Mouse (Mus musculus) layer of hippocampus, adult 2 months (tissue): Measurements from ENCODE around the gene Akap5. TPM values are rescaled to one million over a fixed set of nuclear protein-coding genes. Genes with fewer than 3 reads are reported as not detected.

Experiments
- DNase-seq, 2 experiments: peaks; one replicate each; pipeline ENCODE4 v3.0.0; 2022; ENCODE audit warnings: low spot score in 2 of 2
- H3K27ac ChIP-seq: fragments of 200-600 bp; 2 replicates; pipeline ENCODE4 v1.8.1; 2022
- H3K4me3 ChIP-seq: fragments of 200-600 bp; 2 replicates; pipeline ENCODE4 v1.8.1; 2022; ENCODE audit warnings: mild to moderate bottlenecking
- CTCF ChIP-seq: fragments of 200-600 bp; conservative IDR thresholded peaks from 2 replicates; pipeline ENCODE4 v1.8.1; 2022; ENCODE audit warnings: antibody characterized with exemption, mild to moderate bottlenecking, moderate library complexity
- total RNA-seq, 2 experiments: library from RNA; stranded (reverse); gene quantifications; 2 replicates each; pipeline ENCODE4 v1.2.3; 2021

Gene Akap5
- total RNA-seq, 2 experiments from 2014 or later: 61.5 to 63.0 TPM

DNA sequence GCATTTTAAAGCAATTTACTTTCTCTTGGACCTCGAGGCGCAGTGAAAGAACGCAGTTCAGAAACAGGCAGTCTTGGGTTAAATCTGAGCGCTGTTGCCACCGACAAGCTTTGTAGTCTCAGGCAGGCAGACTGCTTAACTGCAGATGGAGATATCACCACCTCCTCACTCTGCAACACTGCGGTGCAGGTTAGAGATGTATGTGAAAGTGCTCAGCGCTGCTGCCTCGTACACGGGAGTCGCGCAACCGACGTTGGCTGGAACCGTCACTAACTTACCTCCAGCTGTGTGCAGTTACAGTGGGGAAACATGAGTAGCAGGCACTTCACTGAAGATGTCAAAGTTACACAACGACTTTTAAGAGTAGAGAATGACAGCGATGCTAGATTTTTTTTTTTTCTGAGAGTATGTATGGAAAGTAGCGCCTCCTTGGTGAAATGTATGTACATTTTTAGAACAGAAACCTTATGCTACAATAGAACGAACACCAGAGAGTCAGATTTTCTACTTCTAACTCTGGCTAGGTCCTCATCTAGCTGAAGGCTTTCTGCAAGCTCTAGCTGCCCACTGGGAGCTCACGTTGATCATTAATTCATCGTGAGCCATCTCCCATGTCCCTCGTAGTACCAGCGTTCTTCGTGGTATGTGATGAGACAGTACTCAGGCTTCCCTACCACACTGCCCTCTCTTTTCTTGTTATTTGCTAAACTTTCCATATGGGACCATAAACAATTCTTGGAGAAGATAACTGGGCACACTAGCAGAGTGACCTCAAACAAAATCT lies 1.9 kb downstream of the Akap5 start:
- TF ChIP-seq CTCF: no peak
- DNase-seq: no peak
- H3K27ac ChIP-seq: peak overlapping the region; percentile 92
- H3K4me3 ChIP-seq: peak overlapping the region; percentile 76

GRCm38 (mm10) chr12:76328567-76329354 lies 4.1 kb downstream of the Akap5 start:
- Histone ChIP-seq H3K27ac (no peak overlapping the region), H3K4me3 (no peak overlapping the region)
- DNase-seq: no peak
- no peak for TF ChIP-seq CTCF

- Histone ChIP-seq H3K4me3 (no peak overlapping the region), H3K27ac (no peak overlapping the region)
- TF ChIP-seq CTCF: no peak
- no peak for DNase-seq
Measured at GRCm38 (mm10) chr12:76333688-76334087, 9.0 kb downstream of the Akap5 start.

DNA sequence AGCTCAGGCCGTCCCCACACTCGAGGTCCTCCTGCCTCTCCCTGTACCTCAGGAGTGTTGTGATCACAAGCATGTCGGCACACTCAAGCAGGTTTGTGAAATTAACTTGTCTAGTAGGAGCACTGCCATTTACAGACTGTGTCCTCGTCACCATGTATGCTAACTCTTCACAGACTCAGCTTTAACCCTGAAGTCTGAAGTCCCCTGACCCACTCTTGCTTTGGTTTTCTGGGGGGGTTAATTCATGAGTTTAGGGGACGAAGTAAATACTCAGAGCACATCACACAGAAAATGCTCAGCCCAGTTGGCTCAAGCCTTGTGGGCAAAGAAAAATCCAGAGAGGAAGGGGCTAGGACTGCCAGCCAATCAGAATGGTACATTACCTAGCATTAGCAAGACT lies 10.9 kb downstream of the Akap5 start:
- Histone ChIP-seq H3K4me3 (no peak overlapping the region), H3K27ac (no peak overlapping the region)
- DNase-seq: no peak
- no peak for TF ChIP-seq CTCF

DNA sequence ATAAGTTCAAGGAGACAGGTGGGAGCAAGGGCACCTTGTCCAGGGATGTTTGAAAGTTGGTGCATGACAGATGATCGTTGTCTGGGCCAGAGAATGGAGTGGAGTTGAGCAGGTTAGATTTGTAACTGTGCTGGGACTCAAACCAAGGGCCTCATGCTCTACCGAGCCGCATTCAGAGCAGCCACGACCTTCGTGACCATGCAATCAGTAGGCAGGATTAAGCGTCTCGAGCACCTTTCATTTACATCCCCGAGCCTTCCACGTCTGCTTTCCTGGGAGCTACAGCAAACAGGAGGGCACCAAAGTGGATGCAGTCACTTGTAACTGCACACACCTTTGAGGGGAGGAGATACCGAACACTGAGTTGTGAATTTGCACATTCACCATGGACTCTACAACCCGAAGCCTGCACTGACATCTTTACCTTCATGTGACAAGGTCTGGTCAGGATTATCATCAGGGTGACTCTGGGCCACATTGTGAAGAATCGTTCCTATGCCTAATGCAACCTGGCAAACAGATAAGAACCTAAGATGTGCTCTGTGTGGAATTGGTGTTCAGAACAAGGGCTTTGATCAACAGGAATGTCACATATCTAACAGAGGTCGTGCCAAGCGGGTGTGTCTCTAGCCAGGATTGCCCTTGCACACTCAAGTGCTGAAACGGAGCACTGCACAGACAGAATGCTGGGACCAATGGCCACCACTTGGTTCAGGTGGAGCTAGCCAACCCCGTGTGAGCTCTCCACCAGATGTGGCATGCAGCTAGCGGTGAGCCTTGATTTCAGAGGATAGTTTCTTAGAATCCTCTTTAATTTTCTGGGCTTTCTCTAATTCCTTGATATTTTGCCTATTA lies 11.6 kb downstream of the Akap5 start:
- no peak for TF ChIP-seq CTCF
- no peak overlapping the region for H3K27ac ChIP-seq
- no peak overlapping the region for H3K4me3 ChIP-seq
- DNase-seq: no peak

DNA sequence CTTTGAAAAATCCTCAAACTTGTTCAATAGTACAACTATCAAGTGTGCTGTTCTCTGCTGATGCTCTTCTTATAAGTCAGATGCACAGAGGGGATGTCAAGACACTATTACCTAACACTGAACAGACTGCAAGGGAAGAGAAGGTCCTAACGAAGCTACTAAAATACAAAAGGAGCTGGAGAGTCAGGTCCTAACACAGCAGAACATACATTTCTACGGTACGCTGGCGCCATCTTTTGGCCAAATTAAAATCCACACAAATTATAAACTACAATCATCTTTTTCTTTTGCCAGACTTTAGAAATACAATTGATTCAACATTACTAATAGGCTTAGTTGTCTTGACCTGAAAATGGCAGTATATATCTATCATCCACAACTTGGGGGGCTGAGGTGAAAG lies 16.4 kb downstream of the Akap5 start:
- Histone ChIP-seq H3K27ac (no peak overlapping the region), H3K4me3 (no peak overlapping the region)
- DNase-seq: peak; percentile 55 to 80
- TF ChIP-seq CTCF: peak; percentile 91

GRCm38 (mm10) chr12:76345759-76346455 lies 21.2 kb downstream of the Akap5 start:
- no peak overlapping the region for H3K4me3 ChIP-seq
- TF ChIP-seq CTCF: peak; percentile 45
- no peak overlapping the region for H3K27ac ChIP-seq
- DNase-seq: no peak

DNA sequence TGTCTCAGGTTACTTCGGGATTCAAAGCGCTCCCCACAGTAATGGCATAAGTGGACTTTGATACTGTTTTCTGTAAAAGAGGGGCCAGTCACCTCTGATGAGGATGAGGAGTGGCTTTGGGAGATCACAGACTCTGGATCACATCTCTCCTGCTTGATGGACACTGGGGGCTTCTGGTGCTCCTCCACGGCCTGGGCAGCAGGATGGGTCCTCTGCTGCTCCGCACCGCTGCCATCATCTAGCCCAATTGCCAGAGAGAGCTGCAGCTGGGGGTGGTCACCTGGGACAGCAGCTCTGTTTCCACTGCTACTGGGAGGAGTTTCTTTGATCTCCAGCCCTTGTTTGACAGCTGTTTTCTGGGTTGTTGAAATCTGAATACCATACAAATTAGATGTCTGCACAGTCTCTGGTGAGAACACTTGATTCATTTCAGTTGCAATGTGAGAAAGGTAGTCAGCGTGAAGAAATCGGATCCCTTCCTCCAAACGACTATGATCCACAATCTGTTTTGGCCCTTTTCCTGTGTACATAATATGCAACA lies 25.1 kb downstream of the Akap5 start:
- no peak for TF ChIP-seq CTCF
- Histone ChIP-seq H3K4me3 (no peak overlapping the region), H3K27ac (no peak overlapping the region)
- no peak for DNase-seq

DNA sequence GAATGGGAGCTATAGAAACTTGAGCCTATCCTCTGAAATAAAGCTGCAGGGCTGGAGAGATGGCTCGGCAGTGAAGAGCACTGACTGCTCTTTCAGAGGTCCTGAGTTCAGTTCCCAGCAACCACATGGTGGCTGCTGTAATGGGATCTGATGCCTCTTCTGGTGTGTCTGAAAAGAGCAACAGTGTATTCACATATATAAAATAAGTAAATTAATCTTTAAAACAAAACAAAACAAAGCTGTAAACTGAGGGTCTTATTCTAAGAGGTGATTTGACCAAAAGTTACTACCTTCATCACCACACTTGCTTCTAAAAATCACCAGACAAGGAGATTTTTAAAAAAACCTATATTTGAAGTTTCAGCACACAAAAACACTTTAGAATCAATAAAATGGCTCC lies 36.2 kb downstream of the Akap5 start:
- no peak for TF ChIP-seq CTCF
- DNase-seq: no peak
- Histone ChIP-seq H3K27ac (no peak overlapping the region), H3K4me3 (no peak overlapping the region)

DNA sequence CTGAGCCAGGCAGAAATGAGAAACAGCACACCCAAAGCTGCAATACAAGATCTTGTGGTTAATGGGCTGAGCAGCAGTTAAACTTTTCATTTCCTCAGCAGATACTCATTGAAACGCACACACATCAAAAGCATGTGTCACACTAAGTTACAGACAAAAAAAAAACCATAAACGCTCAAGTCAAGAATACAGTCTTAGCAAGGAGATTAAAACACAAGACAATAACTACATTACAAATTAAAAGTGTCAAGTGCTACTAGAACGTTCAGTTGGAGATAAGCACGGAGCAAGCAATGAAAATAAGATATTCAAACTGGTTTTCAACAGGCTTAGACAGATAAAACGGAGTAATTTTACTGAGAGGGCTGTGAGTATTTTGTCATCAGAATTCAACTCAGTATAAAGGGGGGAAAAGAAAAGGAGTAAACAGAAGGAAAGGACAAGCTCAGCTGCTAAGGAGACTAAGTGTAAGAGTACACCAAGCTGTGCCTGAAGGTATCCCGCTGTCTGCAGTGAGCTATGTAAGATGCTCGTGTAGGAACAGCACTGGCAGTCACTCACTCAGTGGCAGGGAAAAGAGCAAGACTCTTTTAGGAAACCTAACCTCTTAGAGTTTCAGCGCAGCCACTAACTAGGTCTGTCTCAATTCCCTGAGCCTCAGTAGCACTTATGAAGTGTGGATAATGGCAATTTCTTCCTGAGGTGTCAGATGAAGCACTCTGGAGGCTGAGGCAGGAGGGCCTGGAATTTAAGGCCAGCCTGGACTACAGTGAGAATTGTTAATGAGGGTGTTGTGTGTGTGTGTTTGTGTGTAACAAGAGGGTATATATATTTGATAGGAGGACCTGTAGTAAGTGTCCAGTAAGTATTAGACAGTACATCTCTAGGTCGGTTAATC lies 37.0 kb downstream of the Akap5 start:
- no peak for DNase-seq
- H3K27ac ChIP-seq: no peak overlapping the region
- H3K4me3 ChIP-seq: no peak overlapping the region
- no peak for TF ChIP-seq CTCF

DNA sequence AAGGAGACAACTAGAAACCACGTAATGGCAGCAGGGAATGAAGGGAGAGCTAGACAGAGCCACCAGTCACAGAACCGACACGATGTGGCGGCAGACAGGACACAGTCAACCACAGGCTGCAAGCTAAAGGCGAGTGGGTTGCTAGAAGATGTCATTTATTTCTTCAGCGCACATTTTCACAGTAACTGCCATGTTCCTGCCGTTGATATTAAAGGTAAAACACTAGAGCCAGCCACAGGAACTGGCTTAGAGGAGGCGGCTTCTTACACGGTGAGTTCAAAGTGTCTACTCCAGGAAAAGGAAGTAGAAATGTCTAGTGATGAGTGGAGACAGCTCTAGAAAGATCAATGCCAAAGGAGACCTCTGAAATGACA lies 37.6 kb downstream of the Akap5 start:
- DNase-seq: no peak
- Histone ChIP-seq H3K4me3 (no peak overlapping the region), H3K27ac (no peak overlapping the region)
- TF ChIP-seq CTCF: no peak

- no peak for TF ChIP-seq CTCF
- DNase-seq: no peak
- no peak overlapping the region for H3K27ac ChIP-seq
- H3K4me3 ChIP-seq: no peak overlapping the region
Measured at GRCm38 (mm10) chr12:76366276-76366675, 41.6 kb downstream of the Akap5 start.
